Mouse (Mus musculus) embryonic facial prominence, embryonic 14.5 days (tissue): ENCODE data around the gene Cst12. TPM values are rescaled to one million over a fixed set of nuclear protein-coding genes. Genes with fewer than 3 reads are reported as not detected.
A peak's percentile ranks its signal among the peaks of the same experiment; 100 is the strongest.

Source experiments
- ATAC-seq: fragments of 200-750 bp; cut with Nextera tagmentation; 2 replicates; pipeline ENCODE4 v1.8.0; 2017; ENCODE audit warnings: low read depth, moderate number of reproducible peaks, moderate TSS enrichment
- DNase-seq: peaks from one replicate; pipeline ENCODE4 v3.0.0-alpha.2; 2015; ENCODE audit warnings: low spot score
- H3K27ac ChIP-seq: fragments of 300-500 bp; sonication (generic); replicated peaks from 2 replicates; pipeline ENCODE4 v1.5.1; 2014; ENCODE audit warnings: low read depth, mild to moderate bottlenecking, low read length, moderate library complexity
- H3K27me3 ChIP-seq: fragments of 300-500 bp; sonication (generic); replicated peaks from 2 replicates; pipeline ENCODE4 v1.6.1; 2014; ENCODE audit warnings: low read length; ENCODE audit not compliant: control insufficient read depth, insufficient read depth
- H3K36me3 ChIP-seq: fragments of 300-500 bp; sonication (generic); 2 replicates; pipeline ENCODE4 v1.6.1; 2014; ENCODE audit warnings: low read length, mixed read lengths; ENCODE audit not compliant: control insufficient read depth, insufficient read depth
- H3K4me1 ChIP-seq: fragments of 300-500 bp; sonication (generic); 2 replicates; pipeline ENCODE4 v1.6.1; 2014; ENCODE audit warnings: antibody characterized with exemption, low read length; ENCODE audit not compliant: control insufficient read depth, insufficient read depth
- H3K4me2 ChIP-seq: fragments of 300-500 bp; sonication (generic); 2 replicates; pipeline ENCODE4 v1.6.1; 2014; ENCODE audit warnings: low read depth, mild to moderate bottlenecking, low read length, moderate library complexity, mixed read lengths
- H3K4me3 ChIP-seq: fragments of 300-500 bp; sonication (generic); 2 replicates; pipeline ENCODE4 v1.5.1; 2014; ENCODE audit warnings: low read depth, mild to moderate bottlenecking, low read length
- H3K9ac ChIP-seq: fragments of 300-500 bp; sonication (generic); 2 replicates; pipeline ENCODE4 v1.6.1; 2014; ENCODE audit warnings: low read depth, mild to moderate bottlenecking, low read length, moderate library complexity, mixed read lengths
- H3K9me3 ChIP-seq: fragments of 300-500 bp; sonication (generic); 2 replicates; pipeline ENCODE4 v1.6.1; 2016; ENCODE audit warnings: low read length; ENCODE audit not compliant: control insufficient read depth
- WGBS: fragments of 180-500 bp; shearing (Covaris S2); extraction: QIAGEN DNeasy Blood & Tissue Kit; methylation state at CpG from one replicate; pipeline ENCODE4 v1.1.7; 2014; 5-methylcytosine and 5-hydroxymethylcytosine counted together
- polyA plus RNA-seq: library from polyadenylated mRNA; unstranded; fragments of >200 nt; fragmentation: Nextera tagmentation; extraction: Ambion mirVana; gene quantifications from 2 replicates; pipeline ENCODE4 v1.2.1, GENCODE M21; 2014

Gene Cst12
- polyA plus RNA-seq, 1 experiment from 2014 or later = not detected

DNA sequence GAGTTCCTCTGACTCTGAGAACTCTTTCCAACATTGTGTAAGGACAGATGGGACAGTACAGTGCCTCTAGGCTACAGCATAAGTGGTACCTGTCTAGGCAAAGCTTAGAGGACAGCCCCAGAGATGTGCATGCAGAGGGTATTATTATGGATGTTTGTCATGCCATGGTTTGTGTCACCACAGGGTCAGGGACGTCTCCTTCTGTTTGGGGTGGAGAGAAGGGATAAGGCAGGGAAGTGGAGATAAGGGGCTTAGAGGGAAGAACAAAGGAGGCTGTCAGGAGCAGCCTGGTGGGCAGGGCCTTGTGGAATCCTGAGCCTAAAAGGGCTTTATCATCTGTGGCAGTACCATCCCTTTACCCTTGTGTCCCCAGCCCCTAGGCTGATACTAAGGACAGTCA, 7.5 kb upstream of the Cst12 start, which contains the start of gene 8030411F24Rik:
8030411F24Rik (plus strand) TSS at position 301 of the 400 bp plus-strand sequence.
- no peak within 1 kb of the TSS for H3K27ac ChIP-seq
- no peak within 1 kb of the TSS for H3K4me3 ChIP-seq
- WGBS = 13% methylated on average over 1 of the region's 1 CpGs
- no peak within 1 kb of the TSS for H3K4me2 ChIP-seq
- H3K27me3 ChIP-seq = no peaks in the 10 kb centered on the region
- DNase-seq (no peak), ATAC-seq (no peak)
- H3K9me3 ChIP-seq = no peaks in the 10 kb centered on the region
- no peak within 1 kb of the TSS for H3K9ac ChIP-seq
- no peaks in the 10 kb centered on the region for H3K4me1 ChIP-seq
- no peaks in the 10 kb centered on the region for H3K36me3 ChIP-seq

- Histone ChIP-seq H3K9me3 (no peaks in the 10 kb centered on the region), H3K4me1 (no peaks in the 10 kb centered on the region), H3K4me3 (no peak within 1 kb of the TSS), H3K9ac (no peak within 1 kb of the TSS), H3K27ac (no peak within 1 kb of the TSS), H3K27me3 (no peaks in the 10 kb centered on the region), H3K36me3 (no peaks in the 10 kb centered on the region), H3K4me2 (no peak within 1 kb of the TSS)
- ATAC-seq (no peak), DNase-seq (no peak)
- WGBS = 84% methylated on average over 1 of the region's 1 CpGs
Observed at GRCm38 (mm10) chr2:148798485-148798884, 9.3 kb downstream of the Cst12 start, which contains the start of gene Cst8. TSS of gene Cst8 (plus strand) at chr2:148798785.

DNA sequence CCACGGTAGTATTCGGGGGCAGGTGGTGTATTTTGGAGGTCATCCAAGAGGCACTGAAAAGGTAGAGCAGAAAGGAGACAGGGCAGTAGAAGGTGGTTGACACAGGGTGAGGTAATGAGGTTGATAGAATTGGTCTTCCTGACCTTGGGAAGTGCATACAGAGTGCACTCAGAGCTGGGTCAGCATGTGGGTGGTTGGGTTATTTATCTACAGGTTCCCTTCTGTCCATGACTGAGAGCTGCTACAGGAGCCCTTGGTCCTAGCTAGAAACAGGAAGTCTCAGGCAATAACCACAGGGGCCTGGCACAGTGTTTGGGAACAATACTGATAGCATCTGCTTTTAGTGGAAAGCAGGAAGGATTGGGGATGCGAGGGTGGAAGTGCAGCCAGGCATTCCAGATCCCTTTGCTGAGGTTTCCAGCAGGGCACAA, 12.3 kb downstream of the Cst12 start:
- DNase-seq (peak; percentile 1), ATAC-seq (no peak)
- no peak overlapping the region for H3K9ac ChIP-seq
- no peaks in the 10 kb centered on the region for H3K27me3 ChIP-seq
- no peak overlapping the region for H3K4me3 ChIP-seq
- no peak overlapping the region for H3K4me2 ChIP-seq
- no peaks in the 10 kb centered on the region for H3K4me1 ChIP-seq
- H3K36me3 ChIP-seq = no peaks in the 10 kb centered on the region
- no peak overlapping the region for H3K27ac ChIP-seq
- 39% methylated on average over 3 of the region's 3 CpGs for WGBS
- H3K9me3 ChIP-seq = no peaks in the 10 kb centered on the region

DNA sequence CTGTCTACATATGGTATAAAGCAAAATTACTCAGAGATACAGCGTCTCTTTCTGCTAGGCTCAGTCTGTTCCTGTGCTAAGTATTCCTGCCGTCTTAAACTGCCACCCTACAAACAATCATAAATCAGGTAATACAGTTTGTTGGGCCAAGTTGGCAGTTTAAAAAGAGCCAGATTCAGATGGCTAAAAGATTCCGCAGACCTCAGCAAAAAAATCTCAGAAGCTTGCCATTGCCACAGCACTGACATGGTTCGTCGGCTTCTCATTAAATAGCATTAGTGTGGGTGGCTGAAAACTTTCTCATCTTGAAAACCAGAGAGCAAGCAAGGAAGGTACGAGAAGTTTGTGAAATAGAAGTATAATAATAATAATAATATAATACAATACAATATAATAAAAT, 17.5 kb downstream of the Cst12 start:
- Histone ChIP-seq H3K4me3 (no peak overlapping the region), H3K9ac (no peak overlapping the region), H3K4me1 (no peaks in the 10 kb centered on the region), H3K36me3 (no peaks in the 10 kb centered on the region), H3K27ac (no peak overlapping the region), H3K9me3 (no peaks in the 10 kb centered on the region), H3K27me3 (no peaks in the 10 kb centered on the region), H3K4me2 (no peak overlapping the region)
- DNase-seq = no peak
- no peak for ATAC-seq
- 71% methylated on average over 6 of the region's 6 CpGs for WGBS

DNA sequence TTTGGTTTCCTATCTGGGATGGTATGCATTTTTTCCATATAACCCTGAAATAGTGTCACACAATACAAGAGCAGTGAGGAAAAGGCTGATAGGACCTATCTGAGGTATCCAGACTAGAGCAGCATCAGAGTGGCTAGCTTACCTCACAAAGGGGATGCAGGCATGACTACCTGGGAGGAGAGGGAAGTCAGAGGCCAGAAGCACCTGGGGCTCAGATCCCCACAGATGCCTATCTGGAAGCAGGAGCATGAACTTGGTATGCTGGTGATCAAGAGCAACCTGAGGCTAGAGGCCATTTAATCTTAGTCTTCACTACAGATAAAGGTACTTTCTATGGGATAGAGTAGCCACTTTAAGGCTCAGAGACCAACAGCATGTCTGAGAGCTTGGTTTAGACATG, 30.7 kb downstream of the Cst12 start, which contains the start of gene Cst13:
Cst13 (plus strand) TSS at position 173 of the 400 bp plus-strand sequence.
- no peaks in the 10 kb centered on the region for H3K4me1 ChIP-seq
- no peaks in the 10 kb centered on the region for H3K9me3 ChIP-seq
- no peak for DNase-seq
- H3K4me2 ChIP-seq = no peak within 1 kb of the TSS
- no peak within 1 kb of the TSS for H3K4me3 ChIP-seq
- no peaks in the 10 kb centered on the region for H3K36me3 ChIP-seq
- no peaks in the 10 kb centered on the region for H3K27me3 ChIP-seq
- no peak for ATAC-seq
- H3K9ac ChIP-seq = no peak within 1 kb of the TSS
- H3K27ac ChIP-seq = no peak within 1 kb of the TSS

DNA sequence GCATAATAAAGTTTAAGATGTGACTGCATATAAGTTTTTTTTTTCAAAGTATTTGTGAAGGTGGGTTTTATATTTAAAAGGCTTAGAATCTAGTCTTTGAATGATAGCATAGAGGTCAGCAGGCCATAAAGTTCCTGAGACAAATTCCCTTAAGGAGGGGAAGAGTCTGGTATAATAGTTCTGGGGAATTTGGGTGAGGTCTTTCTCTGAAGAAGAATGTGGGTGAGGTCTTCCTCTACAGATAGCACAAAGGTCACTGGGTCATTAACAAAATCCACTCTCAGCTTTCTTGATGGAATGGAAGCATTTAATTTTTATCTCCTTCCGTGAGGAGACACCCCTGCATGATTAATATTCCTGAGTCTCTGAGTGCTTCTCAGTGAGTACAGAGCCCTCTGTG, 36.8 kb downstream of the Cst12 start:
- H3K4me2 ChIP-seq = no peak overlapping the region
- H3K9ac ChIP-seq = no peak overlapping the region
- ATAC-seq (no peak), DNase-seq (no peak)
- H3K4me3 ChIP-seq = no peak overlapping the region
- no peaks in the 10 kb centered on the region for H3K9me3 ChIP-seq
- no peak overlapping the region for H3K27ac ChIP-seq
- 73% methylated on average over 1 of the region's 1 CpGs for WGBS
- no peaks in the 10 kb centered on the region for H3K36me3 ChIP-seq
- H3K4me1 ChIP-seq = no peaks in the 10 kb centered on the region
- no peaks in the 10 kb centered on the region for H3K27me3 ChIP-seq

- H3K27me3 ChIP-seq = no peaks in the 10 kb centered on the region
- H3K9me3 ChIP-seq = no peaks in the 10 kb centered on the region
- H3K4me1 ChIP-seq = no peaks in the 10 kb centered on the region
- whole genome bisulfite sequencing = 71% methylated on average over 4 of the region's 4 CpGs
- no peak within 1 kb of the TSS for H3K9ac ChIP-seq
- no peak for ATAC-seq
- no peak within 1 kb of the TSS for H3K4me2 ChIP-seq
- no peaks in the 10 kb centered on the region for H3K36me3 ChIP-seq
- no peak within 1 kb of the TSS for H3K4me3 ChIP-seq
- H3K27ac ChIP-seq = no peak within 1 kb of the TSS
- no peak for DNase-seq
Observed at GRCm38 (mm10) chr2:148834912-148835311, 45.8 kb downstream of the Cst12 start, which contains the start of gene Cst9. TSS of gene Cst9 (plus strand) at chr2:148835147.

DNA sequence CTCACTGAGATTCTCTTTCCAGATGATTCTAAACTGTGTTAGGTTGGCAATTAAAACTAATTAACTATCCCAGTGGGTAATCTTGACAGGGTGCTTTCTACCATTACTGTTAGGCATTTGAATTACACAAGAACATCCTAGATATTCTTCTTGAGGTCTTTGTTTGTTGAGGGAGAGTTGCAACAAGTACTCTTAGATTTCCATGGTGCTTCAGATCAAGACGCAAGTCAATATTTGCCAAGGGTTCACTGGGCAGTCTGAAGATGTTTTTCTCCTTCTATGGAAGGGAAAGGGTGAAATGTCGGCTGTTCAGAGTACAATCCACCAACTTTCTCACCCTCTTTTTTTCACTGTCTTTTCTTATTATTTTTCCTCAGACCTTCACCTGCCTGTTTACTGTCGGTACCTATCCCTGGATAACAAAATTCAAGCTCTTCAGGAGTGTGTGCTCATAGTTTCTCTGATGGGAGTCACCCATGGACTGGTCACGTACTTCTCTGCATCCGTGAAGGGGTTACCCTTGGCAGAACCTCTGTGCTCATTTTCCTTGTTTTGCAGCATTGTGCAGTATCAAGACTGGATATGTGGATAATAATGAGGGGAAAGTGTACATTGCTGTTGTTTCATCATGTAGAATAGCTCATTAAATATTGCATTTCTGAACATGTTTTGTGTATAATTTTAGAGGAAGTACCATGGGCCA, 49.1 kb downstream of the Cst12 start:
- Histone ChIP-seq H3K9ac (no peak overlapping the region), H3K4me2 (no peak overlapping the region), H3K27me3 (no peaks in the 10 kb centered on the region), H3K4me1 (no peaks in the 10 kb centered on the region), H3K36me3 (no peaks in the 10 kb centered on the region), H3K9me3 (no peaks in the 10 kb centered on the region), H3K27ac (no peak overlapping the region), H3K4me3 (no peak overlapping the region)
- DNase-seq (no peak), ATAC-seq (no peak)
- WGBS = 86% methylated on average over 5 of the region's 5 CpGs

- WGBS = 85% methylated on average over 2 of the region's 2 CpGs
Observed at GRCm38 (mm10) chr2:148839224-148839623, 50.1 kb downstream of the Cst12 start.

More at GRCm38 (mm10) chr2:148839224-148839623, 50.1 kb downstream of the Cst12 start:
- H3K4me3 ChIP-seq = no peak overlapping the region
- H3K4me1 ChIP-seq = no peaks in the 10 kb centered on the region
- H3K27me3 ChIP-seq = no peaks in the 10 kb centered on the region
- no peak overlapping the region for H3K27ac ChIP-seq
- H3K9ac ChIP-seq = no peak overlapping the region
- ATAC-seq (no peak), DNase-seq (no peak)
- H3K4me2 ChIP-seq = no peak overlapping the region
- no peaks in the 10 kb centered on the region for H3K36me3 ChIP-seq
- H3K9me3 ChIP-seq = no peaks in the 10 kb centered on the region
